Mouse (Mus musculus) C2C12 (cell line): Measurements from ENCODE around the gene Kif21b. TPM values are rescaled to one million over a fixed set of nuclear protein-coding genes. Genes with fewer than 3 reads are reported as not detected.

ENCODE experiments used
- H3K27me3 ChIP-seq: one replicate; pipeline ENCODE4 v1.6.1; 2011; ENCODE audit not compliant: control insufficient read depth, insufficient read depth, insufficient read length
- H3K36me3 ChIP-seq: one replicate; pipeline ENCODE4 v1.6.1; 2011; ENCODE audit not compliant: control insufficient read depth, insufficient read depth
- H3K4me3 ChIP-seq: one replicate; pipeline ENCODE4 v1.5.1; 2011; ENCODE audit warnings: mild to moderate bottlenecking, control low read depth; ENCODE audit not compliant: poor library complexity, insufficient read depth, severe bottlenecking
- H3K79me2 ChIP-seq: one replicate; pipeline ENCODE4 v1.6.1; 2011; ENCODE audit not compliant: control insufficient read depth, insufficient read depth
- H3K79me3 ChIP-seq: one replicate; pipeline ENCODE4 v1.6.1; 2011; ENCODE audit warnings: low read depth, control low read depth
- H3ac ChIP-seq: one replicate; pipeline ENCODE3; 2011; ENCODE audit warnings: low read depth; ENCODE audit not compliant: control insufficient read depth, insufficient read length
- CEBPB ChIP-seq: IDR thresholded peaks from one replicate; pipeline ENCODE4 v1.6.1; 2011; ENCODE audit warnings: low read depth, mild to moderate bottlenecking, control low read depth, moderate library complexity
- CTCF ChIP-seq: IDR thresholded peaks from one replicate; pipeline ENCODE4 v1.5.1; 2011; ENCODE audit not compliant: control insufficient read depth, insufficient read depth, insufficient read length
- FOSL1 ChIP-seq: IDR thresholded peaks from one replicate; pipeline ENCODE4 v1.8.0; 2011; ENCODE audit warnings: mild to moderate bottlenecking, low read length; ENCODE audit not compliant: poor library complexity, insufficient read depth, severe bottlenecking
- MAX ChIP-seq: IDR thresholded peaks from one replicate; pipeline ENCODE4 v1.6.1; 2011; ENCODE audit warnings: mild to moderate bottlenecking, control low read depth
- MYOD1 ChIP-seq: IDR thresholded peaks from one replicate; pipeline ENCODE4 v1.6.1; 2011; ENCODE audit warnings: low read depth; ENCODE audit not compliant: control insufficient read depth, insufficient read length
- MYOG ChIP-seq: IDR thresholded peaks from one replicate; pipeline ENCODE4 v1.6.1; 2011; ENCODE audit not compliant: control insufficient read depth, insufficient read length; ENCODE audit errors: extremely low read depth
- USF1 ChIP-seq: IDR thresholded peaks from one replicate; pipeline ENCODE4 v1.6.1; 2011; ENCODE audit warnings: low read depth, mild to moderate bottlenecking, control low read depth, moderate library complexity
- polyA plus RNA-seq: library from polyadenylated mRNA; unstranded; fragments of >200 nt; fragmentation: generic; extraction: Trizol; gene quantifications from one replicate; pipeline ENCODE4 v1.2.1, GENCODE M21; 2012; ENCODE audit warnings: missing spikeins

The Kif21b gene
- polyA plus RNA-seq, 1 experiment, result 0.66 TPM

GRCm38 (mm10) chr1:136131603-136132291 is 558 bp downstream of the Kif21b start:
- H3K27me3 ChIP-seq, result no peaks in the 10 kb centered on the region
- H3K79me3 ChIP-seq, result no peaks in the 10 kb centered on the region
- TF ChIP-seq CTCF (no peak), CEBPB (no peak), MAX (no peak), FOSL1 (no peak), MYOG (no peak), USF1 (no peak), MYOD1 (no peak)
- peak overlapping the region; percentile 81 for H3ac ChIP-seq
- H3K79me2 ChIP-seq, result no peaks in the 10 kb centered on the region
- no peaks in the 10 kb centered on the region for H3K36me3 ChIP-seq
- peak overlapping the region; percentile 18 for H3K4me3 ChIP-seq

- no peak for TF ChIP-seq MYOG
- no peak for TF ChIP-seq CEBPB
- no peak for TF ChIP-seq CTCF
- no peak for TF ChIP-seq FOSL1
- no peak for TF ChIP-seq MYOD1
- no peak for TF ChIP-seq USF1
- no peak for TF ChIP-seq MAX
- Histone ChIP-seq H3ac (no peak overlapping the region), H3K27me3 (no peaks in the 10 kb centered on the region), H3K36me3 (no peaks in the 10 kb centered on the region), H3K79me2 (no peaks in the 10 kb centered on the region), H3K4me3 (no peak overlapping the region), H3K79me3 (no peaks in the 10 kb centered on the region)
These were observed 1.4 kb downstream of the Kif21b start for GRCm38 (mm10) chr1:136132386-136133201.

GRCm38 (mm10) chr1:136133570-136134240 is 2.5 kb downstream of the Kif21b start:
- Histone ChIP-seq H3ac (no peak overlapping the region), H3K27me3 (no peaks in the 10 kb centered on the region), H3K36me3 (no peaks in the 10 kb centered on the region), H3K79me3 (no peaks in the 10 kb centered on the region), H3K4me3 (no peak overlapping the region), H3K79me2 (no peaks in the 10 kb centered on the region)
- TF ChIP-seq FOSL1 (no peak), CTCF (no peak), MAX (no peak), MYOD1 (no peak), MYOG (no peak), CEBPB (no peak), USF1 (no peak)

GRCm38 (mm10) chr1:136134547-136134946 is 3.4 kb downstream of the Kif21b start:
- no peaks in the 10 kb centered on the region for H3K27me3 ChIP-seq
- TF ChIP-seq MYOD1, result no peak
- TF ChIP-seq CTCF, result no peak
- no peak for TF ChIP-seq CEBPB
- H3K4me3 ChIP-seq, result no peak overlapping the region
- H3ac ChIP-seq, result no peak overlapping the region
- H3K79me3 ChIP-seq, result no peaks in the 10 kb centered on the region
- no peaks in the 10 kb centered on the region for H3K36me3 ChIP-seq
- no peaks in the 10 kb centered on the region for H3K79me2 ChIP-seq

GRCm38 (mm10) chr1:136135046-136135445 is 3.9 kb downstream of the Kif21b start:
- Histone ChIP-seq H3K36me3 (no peaks in the 10 kb centered on the region), H3K79me2 (no peaks in the 10 kb centered on the region), H3K27me3 (no peaks in the 10 kb centered on the region), H3ac (no peak overlapping the region), H3K4me3 (no peak overlapping the region), H3K79me3 (no peaks in the 10 kb centered on the region)
- no peak for TF ChIP-seq MYOD1
- TF ChIP-seq MAX, result no peak
- TF ChIP-seq CEBPB, result no peak
- no peak for TF ChIP-seq MYOG
- TF ChIP-seq FOSL1, result no peak
